8 mouse cellular contexts compared by ENCODE assay signal in the genomic region with DNA sequence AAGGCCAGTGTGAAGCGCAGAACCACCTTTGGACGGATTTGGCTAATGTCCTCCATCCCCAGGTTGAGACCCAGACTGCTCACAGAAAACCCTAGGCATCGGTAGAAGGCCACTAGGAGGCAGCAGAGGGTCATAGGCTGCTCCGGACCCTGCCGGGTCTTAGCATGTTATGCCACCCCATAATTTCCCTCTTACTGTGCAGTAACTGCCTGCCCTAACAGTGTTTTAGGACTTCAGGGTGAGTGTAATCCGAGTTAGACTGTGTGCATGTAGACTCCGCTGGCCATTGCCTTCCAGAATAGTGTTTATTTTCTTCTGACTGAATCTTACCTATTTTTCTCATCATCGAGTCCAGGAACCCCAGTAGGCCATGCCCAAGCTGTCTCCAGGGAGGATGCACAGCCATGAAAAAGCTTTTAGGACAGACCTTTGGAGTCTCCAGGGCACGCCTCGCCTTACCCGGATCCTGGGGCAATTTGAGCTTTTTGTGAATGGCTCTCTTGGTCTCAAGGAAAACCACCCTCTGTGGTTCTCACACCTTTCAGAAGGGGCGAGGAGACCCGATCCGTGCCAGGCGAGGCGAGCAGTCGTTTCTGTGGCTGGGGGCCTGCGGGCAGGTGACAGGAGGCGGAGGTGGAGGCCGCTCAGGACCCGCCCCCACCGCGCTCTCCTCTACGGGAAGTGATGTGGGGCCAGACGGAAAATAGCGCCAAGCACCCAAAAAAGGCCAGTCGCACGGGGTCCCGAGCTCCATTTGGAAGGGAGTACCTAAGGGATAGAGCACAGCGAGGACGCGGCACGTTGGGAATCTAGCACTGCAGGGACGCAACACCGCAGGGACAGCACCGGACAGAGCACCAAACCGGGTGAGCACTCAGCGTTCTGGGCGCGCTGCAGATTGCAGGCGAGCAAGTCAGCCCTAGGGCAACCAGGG. TPM values are rescaled to one million over a fixed set of nuclear protein-coding genes. Genes with fewer than 3 reads are reported as not detected.
A peak's percentile ranks its signal among the peaks of the same experiment; 100 is the strongest.
DNase-seq lines count a peak whose midpoint lies in the region; ATAC-seq lines count a peak whose summit lies in the region.

A gene (plus strand): TSS at position 709 of the 934 bp plus-strand sequence.

- peak within 1 kb of the TSS; percentile 75 for H3K9ac ChIP-seq in hindbrain, embryonic 16.5 days (ENCODE audit: low read depth, low read length)

- H3K4me2 ChIP-seq in hindbrain, embryonic 16.5 days (ENCODE audit: low read length), result peak within 1 kb of the TSS; percentile 97

- no peaks in the 10 kb centered on the region for H3K27me3 ChIP-seq in hindbrain, embryonic 16.5 days (replicated peaks; ENCODE audit: control insufficient read depth, insufficient read depth, low read length)

- H3K27ac ChIP-seq in hindbrain, embryonic 16.5 days (ENCODE audit: low read depth, low read length), result peak within 1 kb of the TSS; percentile 36; the same call in 1 of the 2 replicates

- WGBS in hindbrain, embryonic 16.5 days, result 1% methylated on average over 41 of the region's 41 CpGs

- H3K36me3 ChIP-seq in hindbrain, embryonic 16.5 days (ENCODE audit: control insufficient read depth, insufficient read depth, low read length), result no peaks in the 10 kb centered on the region

- DNase-seq in WW6 (ENCODE audit: low read depth, low spot score), result peak; percentile 72
- peak; percentile 69 to 82 for DNase-seq in cerebellum, postnatal 4 days (ENCODE audit: low spot score in 2 of 2)
- peak; percentile 73 for DNase-seq in gastrocnemius, adult 18-20 months (ENCODE audit: low spot score)
- peak; percentile 72 for DNase-seq in left cerebral cortex, adult 11 months (ENCODE audit: low spot score)
- DNase-seq in lung, postnatal 4 days, result peak; percentile 81 to 91
- DNase-seq in retina, postnatal 1 day, result peak; percentile 84
- DNase-seq in thymus, postnatal 4 days, result peak; percentile 94

- peak; percentile 66 for ATAC-seq in hindbrain, embryonic 16.5 days

- H3K9me3 ChIP-seq in hindbrain, embryonic 16.5 days (ENCODE audit: control insufficient read depth, low read length), result no peaks in the 10 kb centered on the region

- peaks cover 11% of the 10 kb centered on the region for H3K4me1 ChIP-seq in hindbrain, embryonic 16.5 days (ENCODE audit: control insufficient read depth, insufficient read depth, low read depth, low read length)

- H3K4me3 ChIP-seq in hindbrain, embryonic 16.5 days (ENCODE audit: low read length), result peak within 1 kb of the TSS; percentile 55

RNA-seq across cellular contexts. Expression of the gene that starts here (rescaled TPM):
- total RNA-seq in gastrocnemius, adult 18-20 months (2021), result 1 to 10 TPM; 1.3 to 2.0 TPM
- polyA plus RNA-seq in hindbrain, embryonic 16.5 days (2015; fragmentation: Nextera tagmentation; extraction: Ambion mirVana), result 3.8 and 4.6 TPM in 2 replicates

Comparison
In these comparisons a context has a peak if more than half of its experiments do, and no peak if none do; other contexts are left out.
1. Peak in every context shown above with its lines: DNase-seq, ATAC-seq, H3K4me3 ChIP-seq and H3K27ac ChIP-seq.